Mouse (Mus musculus): Measurements from ENCODE around the gene Qrfp. TPM values are rescaled to one million over a fixed set of nuclear protein-coding genes. Genes with fewer than 3 reads are reported as not detected.
A peak's percentile ranks its signal among the peaks of the same experiment; 100 is the strongest.

Gene Qrfp
- polyA plus RNA-seq, 1 experiment from 2014 or later, result 0.10 TPM

GRCm38 (mm10) chr2:31770781-31771441 is 39.5 kb downstream of the Qrfp start:
- no peaks in the 10 kb centered on the region for H3K9me3 ChIP-seq (ENCODE audit: control insufficient read depth, low read length)
- H3K4me2 ChIP-seq (ENCODE audit: low read depth, low read length), result peak overlapping the region; percentile 24; the same call in 1 of the 2 replicates
- 0 out of 2 replicates have a peak, but pooled peaks cover 7% of the 10 kb centered on the region for H3K36me3 ChIP-seq (ENCODE audit: control insufficient read depth, insufficient read depth, low read length)
- 12% methylated on average over 7 of the region's 7 CpGs for WGBS
- DNase-seq (ENCODE audit: low spot score) (peak; percentile 81), ATAC-seq (ENCODE audit: low read depth) (peak; percentile 83)
- peak overlapping the region; percentile 63 for H3K27ac ChIP-seq (replicated peaks; ENCODE audit: low read depth, low read length)
- no peaks in the 10 kb centered on the region for H3K27me3 ChIP-seq (replicated peaks; ENCODE audit: control insufficient read depth, insufficient read depth, low read length)
- no peak overlapping the region for H3K4me3 ChIP-seq (ENCODE audit: low read depth, low read length)
- H3K9ac ChIP-seq (ENCODE audit: low read depth, low read length), result no peak overlapping the region
- peaks cover 48% of the 10 kb centered on the region for H3K4me1 ChIP-seq (ENCODE audit: control insufficient read depth, insufficient read depth, low read length)

GRCm38 (mm10) chr2:31769631-31770111 is 40.7 kb downstream of the Qrfp start:
- Histone ChIP-seq H3K27ac (replicated peaks; ENCODE audit: low read depth, low read length) (peak overlapping the region; percentile 83), H3K9ac (ENCODE audit: low read depth, low read length) (peak overlapping the region; percentile 41; the same call in 1 of the 2 replicates)
- DNase-seq (ENCODE audit: low spot score), result peak; percentile 79

GRCm38 (mm10) chr2:31769115-31769514 is 41.3 kb downstream of the Qrfp start:
- DNase-seq (ENCODE audit: low spot score) (no peak), ATAC-seq (ENCODE audit: low read depth) (no peak)
- Histone ChIP-seq H3K4me2 (ENCODE audit: low read depth, low read length) (peak overlapping the region; percentile 33), H3K4me1 (ENCODE audit: control insufficient read depth, insufficient read depth, low read length) (peaks cover 48% of the 10 kb centered on the region), H3K9me3 (ENCODE audit: control insufficient read depth, low read length) (no peaks in the 10 kb centered on the region), H3K36me3 (ENCODE audit: control insufficient read depth, insufficient read depth, low read length) (0 out of 2 replicates have a peak, but pooled peaks cover 1% of the 10 kb centered on the region), H3K4me3 (ENCODE audit: low read depth, low read length) (no peak overlapping the region), H3K27me3 (replicated peaks; ENCODE audit: control insufficient read depth, insufficient read depth, low read length) (no peaks in the 10 kb centered on the region), H3K9ac (ENCODE audit: low read depth, low read length) (peak overlapping the region; percentile 51), H3K27ac (replicated peaks; ENCODE audit: low read depth, low read length) (peak overlapping the region; percentile 83)
- 28% methylated on average over 4 of the region's 4 CpGs for WGBS

More at GRCm38 (mm10) chr2:31769631-31770111, 40.7 kb downstream of the Qrfp start:
- 14% methylated on average over 6 of the region's 6 CpGs for WGBS
- 0 out of 2 replicates have a peak, but pooled peaks cover 7% of the 10 kb centered on the region for H3K36me3 ChIP-seq (ENCODE audit: control insufficient read depth, insufficient read depth, low read length)
- no peaks in the 10 kb centered on the region for H3K9me3 ChIP-seq (ENCODE audit: control insufficient read depth, low read length)
- no peaks in the 10 kb centered on the region for H3K27me3 ChIP-seq (replicated peaks; ENCODE audit: control insufficient read depth, insufficient read depth, low read length)
- H3K4me2 ChIP-seq (ENCODE audit: low read depth, low read length), result peak overlapping the region; percentile 34
- ATAC-seq (ENCODE audit: low read depth), result 0 out of 2 replicates have a peak, but pooled peaks have one; percentile 12
- no peak overlapping the region for H3K4me3 ChIP-seq (ENCODE audit: low read depth, low read length)
- peaks cover 48% of the 10 kb centered on the region for H3K4me1 ChIP-seq (ENCODE audit: control insufficient read depth, insufficient read depth, low read length)

GRCm38 (mm10) chr2:31767815-31768214 is 42.6 kb downstream of the Qrfp start:
- no peaks in the 10 kb centered on the region for H3K9me3 ChIP-seq (ENCODE audit: control insufficient read depth, low read length)
- WGBS, result 63% methylated on average over 4 of the region's 4 CpGs
- H3K9ac ChIP-seq (ENCODE audit: low read depth, low read length), result no peak overlapping the region
- no peak overlapping the region for H3K4me3 ChIP-seq (ENCODE audit: low read depth, low read length)
- ATAC-seq (ENCODE audit: low read depth) (no peak), DNase-seq (ENCODE audit: low spot score) (no peak)
- H3K4me2 ChIP-seq (ENCODE audit: low read depth, low read length), result no peak overlapping the region
- H3K27ac ChIP-seq (replicated peaks; ENCODE audit: low read depth, low read length), result 0 out of 2 replicates have a peak overlapping the region, but pooled peaks have one; percentile 31
- peaks cover 57% of the 10 kb centered on the region for H3K4me1 ChIP-seq (ENCODE audit: control insufficient read depth, insufficient read depth, low read length)
- no peaks in the 10 kb centered on the region for H3K36me3 ChIP-seq (ENCODE audit: control insufficient read depth, insufficient read depth, low read length)
- H3K27me3 ChIP-seq (replicated peaks; ENCODE audit: control insufficient read depth, insufficient read depth, low read length), result no peaks in the 10 kb centered on the region

DNA sequence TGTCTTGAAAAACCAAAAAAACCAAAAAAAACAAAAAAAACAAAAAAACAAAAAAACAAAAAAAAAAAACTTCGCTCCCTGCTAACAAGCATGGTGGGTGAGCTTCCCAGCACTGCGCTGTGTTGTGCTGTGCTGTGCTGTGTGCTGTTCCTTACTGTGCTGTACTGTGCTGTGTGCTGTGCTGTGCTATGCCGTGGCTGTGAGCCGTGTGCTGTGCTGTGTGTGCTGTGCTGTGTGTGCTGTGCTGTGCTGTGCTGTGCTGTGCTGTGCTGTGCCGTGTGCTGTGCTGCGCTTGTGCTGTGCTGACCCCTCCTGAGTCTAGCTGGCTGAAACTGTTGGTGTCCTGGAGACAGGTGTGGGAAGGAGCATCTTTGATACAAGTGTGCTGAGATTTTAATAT is 43.3 kb downstream of the Qrfp start:
- no peak overlapping the region for H3K9ac ChIP-seq (ENCODE audit: low read depth, low read length)
- no peak overlapping the region for H3K27ac ChIP-seq (replicated peaks; ENCODE audit: low read depth, low read length)
- no peaks in the 10 kb centered on the region for H3K9me3 ChIP-seq (ENCODE audit: control insufficient read depth, low read length)
- DNase-seq (ENCODE audit: low spot score) (no peak), ATAC-seq (ENCODE audit: low read depth) (no peak)
- 94% methylated on average over 5 of the region's 6 CpGs for WGBS
- no peaks in the 10 kb centered on the region for H3K36me3 ChIP-seq (ENCODE audit: control insufficient read depth, insufficient read depth, low read length)
- H3K4me1 ChIP-seq (ENCODE audit: control insufficient read depth, insufficient read depth, low read length), result peaks cover 63% of the 10 kb centered on the region
- H3K27me3 ChIP-seq (replicated peaks; ENCODE audit: control insufficient read depth, insufficient read depth, low read length), result no peaks in the 10 kb centered on the region
- H3K4me3 ChIP-seq (ENCODE audit: low read depth, low read length), result no peak overlapping the region
- H3K4me2 ChIP-seq (ENCODE audit: low read depth, low read length), result no peak overlapping the region

- ATAC-seq (ENCODE audit: low read depth), result no peak
- Histone ChIP-seq H3K9ac (ENCODE audit: low read depth, low read length) (no peak overlapping the region), H3K27me3 (replicated peaks; ENCODE audit: control insufficient read depth, insufficient read depth, low read length) (no peaks in the 10 kb centered on the region), H3K9me3 (ENCODE audit: control insufficient read depth, low read length) (no peaks in the 10 kb centered on the region), H3K27ac (replicated peaks; ENCODE audit: low read depth, low read length) (peak overlapping the region; percentile 53; the same call in 1 of the 2 replicates), H3K4me2 (ENCODE audit: low read depth, low read length) (peak overlapping the region; percentile 96), H3K4me1 (ENCODE audit: control insufficient read depth, insufficient read depth, low read length) (peaks cover 35% of the 10 kb centered on the region), H3K36me3 (ENCODE audit: control insufficient read depth, insufficient read depth, low read length) (no peaks in the 10 kb centered on the region), H3K4me3 (ENCODE audit: low read depth, low read length) (no peak overlapping the region)
- no peak for DNase-seq (ENCODE audit: low spot score)
- WGBS, result 20% methylated on average over 2 of the region's 2 CpGs
These were observed 47.1 kb downstream of the Qrfp start for GRCm38 (mm10) chr2:31763271-31763670.

DNA sequence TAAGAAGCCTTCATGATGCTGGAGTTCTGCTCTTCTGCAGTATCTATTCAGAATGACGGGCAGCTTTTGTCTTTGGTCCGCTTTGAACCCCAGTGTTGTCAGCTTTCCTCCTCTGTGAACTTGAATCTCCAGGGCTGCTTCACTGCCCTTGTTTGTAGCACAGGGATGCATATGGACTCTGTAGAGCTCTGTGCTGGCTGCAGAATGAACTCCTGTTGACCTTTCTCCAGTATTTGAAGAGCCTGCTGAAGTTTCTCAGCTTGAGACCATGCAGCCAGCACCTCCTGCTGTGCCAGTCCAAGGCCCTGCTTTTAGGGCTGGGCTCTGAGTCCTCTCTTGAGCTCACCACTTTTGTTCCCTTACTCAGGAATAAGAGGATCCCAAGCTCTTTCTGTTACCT is 47.5 kb downstream of the Qrfp start:
- Histone ChIP-seq H3K27me3 (replicated peaks; ENCODE audit: control insufficient read depth, insufficient read depth, low read length) (no peaks in the 10 kb centered on the region), H3K9ac (ENCODE audit: low read depth, low read length) (peak overlapping the region; percentile 11; the same call in 1 of the 2 replicates), H3K9me3 (ENCODE audit: control insufficient read depth, low read length) (no peaks in the 10 kb centered on the region), H3K4me3 (ENCODE audit: low read depth, low read length) (no peak overlapping the region), H3K27ac (replicated peaks; ENCODE audit: low read depth, low read length) (no peak overlapping the region), H3K36me3 (ENCODE audit: control insufficient read depth, insufficient read depth, low read length) (no peaks in the 10 kb centered on the region), H3K4me1 (ENCODE audit: control insufficient read depth, insufficient read depth, low read length) (peaks cover 32% of the 10 kb centered on the region), H3K4me2 (ENCODE audit: low read depth, low read length) (peak overlapping the region; percentile 96)
- ATAC-seq (ENCODE audit: low read depth) (no peak), DNase-seq (ENCODE audit: low spot score) (peak; percentile 54)
- WGBS, result 29% methylated on average over 2 of the region's 2 CpGs

DNA sequence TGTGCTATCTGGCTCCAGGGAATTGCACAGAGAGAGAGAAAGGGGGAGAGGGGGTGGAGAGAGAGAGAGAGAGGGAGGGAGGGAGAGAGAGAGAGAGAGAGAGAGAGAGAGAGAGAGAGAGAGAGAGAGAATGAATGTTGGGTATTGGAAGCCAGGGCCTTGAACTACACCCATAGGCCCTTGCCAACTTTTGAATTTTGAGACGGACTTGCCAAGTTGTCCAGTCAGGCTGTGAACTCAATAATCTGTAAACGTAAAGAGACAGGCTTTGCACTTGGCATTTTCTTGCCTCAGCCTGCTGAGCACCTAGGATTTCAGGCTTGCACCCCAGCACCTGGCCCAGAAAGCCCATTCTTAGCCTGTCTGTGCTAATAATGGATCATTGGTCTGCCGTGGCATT is 48.2 kb downstream of the Qrfp start:
- ATAC-seq (ENCODE audit: low read depth), result no peak
- Histone ChIP-seq H3K9ac (ENCODE audit: low read depth, low read length) (peak overlapping the region; percentile 99), H3K27me3 (replicated peaks; ENCODE audit: control insufficient read depth, insufficient read depth, low read length) (no peaks in the 10 kb centered on the region)

More for the DNA sequence above, 48.2 kb downstream of the Qrfp start:
- H3K9me3 ChIP-seq (ENCODE audit: control insufficient read depth, low read length), result no peaks in the 10 kb centered on the region
- H3K4me3 ChIP-seq (ENCODE audit: low read depth, low read length), result peak overlapping the region; percentile 77
- H3K4me2 ChIP-seq (ENCODE audit: low read depth, low read length), result peak overlapping the region; percentile 96
- peaks cover 31% of the 10 kb centered on the region for H3K4me1 ChIP-seq (ENCODE audit: control insufficient read depth, insufficient read depth, low read length)
- DNase-seq (ENCODE audit: low spot score), result no peak
- H3K27ac ChIP-seq (replicated peaks; ENCODE audit: low read depth, low read length), result peak overlapping the region; percentile 98
- H3K36me3 ChIP-seq (ENCODE audit: control insufficient read depth, insufficient read depth, low read length), result no peaks in the 10 kb centered on the region
- WGBS, result 29% methylated on average over 3 of the region's 3 CpGs
